Mouse (Mus musculus): ENCODE measurements around the gene Slc22a23. TPM values are rescaled to one million over a fixed set of nuclear protein-coding genes. Genes with fewer than 3 reads are reported as not detected.
"Not testable (repeated sequence)": the region's sequence is repeated elsewhere in the genome, so short reads cannot be mapped to it uniquely, and the experiment has no call there.

Slc22a23 gene
- total RNA-seq (2012; rRNA removed) (0.13 and 0.47 TPM in 2 replicates), total RNA-seq (2014; rRNA removed) (0.43 and 0.85 TPM in 2 replicates), polyA plus RNA-seq (2012; ENCODE audit: insufficient read length, low read depth) (0.50 and 1.3 TPM in 2 replicates)

DNA sequence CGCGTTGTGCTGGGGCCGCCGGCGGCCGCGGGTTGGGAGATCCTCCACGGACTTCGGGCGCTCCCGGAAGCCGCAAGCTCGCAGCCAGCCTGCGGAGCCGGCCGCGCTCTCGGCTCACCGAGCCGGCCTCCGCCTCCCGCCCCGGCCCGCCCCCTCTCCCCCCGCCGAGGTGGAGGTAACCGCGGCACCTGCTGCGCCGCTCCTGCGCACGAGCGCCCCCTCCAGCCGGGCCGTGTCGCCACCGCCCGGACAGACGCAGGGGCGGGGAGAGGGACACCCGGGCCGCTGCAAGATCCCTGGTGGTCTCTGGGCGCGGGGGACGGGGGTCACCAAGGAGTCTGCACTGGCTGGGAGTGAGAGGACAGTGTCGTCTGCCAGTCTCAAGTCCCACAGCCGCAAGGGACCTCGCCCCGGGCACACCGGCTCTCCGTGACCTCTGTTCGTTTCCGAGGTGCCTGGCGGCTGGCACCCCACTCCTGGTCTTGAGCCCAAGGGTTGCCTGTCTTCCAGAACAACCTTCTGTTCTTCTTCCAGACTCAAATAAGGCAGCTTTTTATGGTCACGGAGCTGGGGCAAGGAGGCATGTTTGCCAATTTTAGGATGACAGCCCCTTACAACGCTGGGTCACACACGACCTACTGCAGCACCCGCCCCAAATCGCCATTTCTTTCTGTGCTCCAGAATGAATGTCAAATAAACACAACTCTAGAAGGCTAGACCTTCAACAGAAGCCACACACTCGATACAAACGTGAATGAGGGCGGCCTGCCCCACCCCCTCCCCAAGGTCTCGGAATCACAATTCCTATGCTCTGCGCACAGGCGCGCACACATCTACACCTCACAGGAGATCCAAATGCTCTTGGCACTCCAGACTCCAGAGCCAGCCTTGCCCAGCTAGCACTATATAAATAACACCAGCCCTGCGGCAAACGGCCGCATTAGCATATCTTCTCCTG is at the start of gene Slc22a23:
Gene Slc22a23 (minus strand): TSS at position 55 of the 958 bp plus-strand sequence.
- TF ChIP-seq SMC3 (IDR thresholded peaks at IDR 0.05; ENCODE audit: low read depth, low read length) = peak; percentile 40
- peak; percentile 25; the same call in 1 of the 2 replicates for TF ChIP-seq BHLHE40 (IDR thresholded peaks at IDR 0.05; ENCODE audit: low read depth, low read length)
- 0 out of 2 replicates have a peak, but pooled peaks have one; percentile 48 for TF ChIP-seq ELF1 (IDR thresholded peaks at IDR 0.05; ENCODE audit: low read depth, low read length)
- no peak for TF ChIP-seq KAT2A (IDR thresholded peaks at IDR 0.05; ENCODE audit: insufficient replicate concordance, low read length)
- TF ChIP-seq ZMIZ1 (IDR thresholded peaks at IDR 0.05; ENCODE audit: low read depth, low read length) = no peak
- TF ChIP-seq RAD21 (IDR thresholded peaks at IDR 0.05; ENCODE audit: low read depth, low read length) = peak; percentile 15
- TF ChIP-seq MEF2A (IDR thresholded peaks at IDR 0.05; ENCODE audit: borderline replicate concordance, low read depth, low read length) = no peak
- no peak for TF ChIP-seq RCOR1 (conservative IDR thresholded peaks at IDR 0.05; ENCODE audit: low read depth, low read length)
- TF ChIP-seq ZNF384 (IDR thresholded peaks at IDR 0.05; ENCODE audit: low read depth, low read length) = no peak
- TF ChIP-seq CTCF (conservative IDR thresholded peaks at IDR 0.05 in 1 of 2, IDR thresholded peaks at IDR 0.05 in 1 of 2; ENCODE audit: low read depth in 2 of 2, low read length in 2 of 2) = peak in 1 of 2 experiments; percentile 62; a peak in 2 of 4 replicates
- Histone ChIP-seq H3K36me3 (replicated peaks in 1 of 2; ENCODE audit: control insufficient read depth in 1 of 2, insufficient read depth in 1 of 2, low read length in 1 of 2) (no peaks in the 10 kb centered on the region), H3K4me2 (ENCODE audit: insufficient read depth, low read depth, poor library complexity, severe bottlenecking) (peak within 1 kb of the TSS; percentile 85), H3K27me3 (replicated peaks) (peaks cover 13% of the 10 kb centered on the region), H3K27ac (ENCODE audit: insufficient read depth, low read depth) (no peak within 1 kb of the TSS), H3K9ac (ENCODE audit: insufficient read depth, low read depth) (0 out of 2 replicates have a peak within 1 kb of the TSS, but pooled peaks have one; percentile 27), H3K9me3 (replicated peaks; ENCODE audit: low read length) (no peaks in the 10 kb centered on the region), H3K79me2 (replicated peaks; ENCODE audit: control insufficient read depth, extremely low read depth, insufficient read depth, poor library complexity, severe bottlenecking) (no peaks in the 10 kb centered on the region), H3K4me3 (replicated peaks in 1 of 3; ENCODE audit: low read depth in 2 of 3, low read length in 2 of 3, poor library complexity in 1 of 3) (peak within 1 kb of the TSS in 2 of 3 experiments; percentile 60 to 64), H3K4me1 (ENCODE audit: control insufficient read depth in 1 of 2, insufficient read depth in 2 of 2) (peaks cover 5 to 10% of the 10 kb centered on the region in 2 experiments)
- dilution Hi-C loops (cut with MboI; ENCODE audit: extremely low pct_ligation_motif_present, extremely low pct_unique_long_range_greater_than_20kb, low sequenced_read_pairs) (no loop called here), in situ Hi-C loops (cut with MboI; ENCODE audit: low pct_ligation_motif_present, low pct_unique_long_range_greater_than_20kb, low sequenced_read_pairs) (no loop called here)
- peak; percentile 51 for DNase-seq (ENCODE audit: extremely low read depth)

DNA sequence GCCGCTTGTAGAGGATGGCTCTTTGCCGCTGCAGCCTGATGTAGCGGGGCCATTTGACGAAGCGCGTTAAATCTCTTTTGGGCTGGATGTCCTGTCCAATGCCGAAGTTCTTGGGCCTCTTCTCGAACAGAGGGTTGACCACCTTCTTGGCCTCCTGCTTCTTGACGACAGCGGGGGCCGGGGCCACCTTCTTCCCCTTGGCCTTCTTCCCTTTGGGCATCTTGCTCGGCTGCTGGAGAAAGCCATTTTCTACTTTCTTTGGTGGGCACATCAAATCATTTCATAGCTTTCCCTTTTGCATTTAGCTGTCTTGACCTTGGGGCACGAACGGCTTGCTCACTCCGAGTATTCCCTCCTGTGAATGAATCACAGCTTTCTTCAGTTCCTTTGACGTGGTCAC is 49.3 kb upstream of the Slc22a23 start:
- H3K36me3 ChIP-seq (replicated peaks in 1 of 2; ENCODE audit: control insufficient read depth in 1 of 2, insufficient read depth in 1 of 2, low read length in 1 of 2); H3K4me3 ChIP-seq (replicated peaks in 1 of 3; ENCODE audit: low read depth in 2 of 3, low read length in 2 of 3, poor library complexity in 1 of 3); H3K9ac ChIP-seq (ENCODE audit: insufficient read depth, low read depth); H3K27ac ChIP-seq (ENCODE audit: insufficient read depth, low read depth); dilution Hi-C loops (cut with MboI; ENCODE audit: extremely low pct_ligation_motif_present, extremely low pct_unique_long_range_greater_than_20kb, low sequenced_read_pairs); H3K27me3 ChIP-seq (replicated peaks); H3K4me2 ChIP-seq (ENCODE audit: insufficient read depth, low read depth, poor library complexity, severe bottlenecking); H3K79me2 ChIP-seq (replicated peaks; ENCODE audit: control insufficient read depth, extremely low read depth, insufficient read depth, poor library complexity, severe bottlenecking); DNase-seq (ENCODE audit: extremely low read depth); in situ Hi-C loops (cut with MboI; ENCODE audit: low pct_ligation_motif_present, low pct_unique_long_range_greater_than_20kb, low sequenced_read_pairs); H3K9me3 ChIP-seq (replicated peaks; ENCODE audit: low read length): not testable (repeated sequence)
- peaks cover 5 to 19% of the 10 kb centered on the region in 2 experiments; a peak in 3 of 4 replicates for H3K4me1 ChIP-seq (ENCODE audit: control insufficient read depth in 1 of 2, insufficient read depth in 2 of 2)

DNA sequence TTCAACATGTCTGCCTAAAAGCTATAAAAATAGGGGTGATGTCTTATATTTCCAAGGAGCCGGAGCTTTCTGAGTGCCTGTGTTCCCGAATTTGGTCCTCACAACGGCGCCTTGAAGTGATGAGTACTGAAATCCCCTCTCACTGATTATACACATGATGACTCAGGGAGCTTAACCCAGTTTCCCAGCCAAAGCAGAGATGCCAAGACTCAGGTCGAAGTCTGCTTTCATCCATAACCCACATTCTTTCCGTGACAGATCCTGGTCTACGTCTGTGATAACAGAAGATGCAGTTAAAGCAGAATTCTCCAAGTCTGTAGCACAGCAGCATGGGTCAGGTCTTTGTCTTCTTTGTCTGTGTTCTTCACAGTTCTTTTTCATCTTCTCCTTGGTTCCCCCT is 47.4 kb upstream of the Slc22a23 start:
- Histone ChIP-seq H3K79me2 (replicated peaks; ENCODE audit: control insufficient read depth, extremely low read depth, insufficient read depth, poor library complexity, severe bottlenecking) (no peaks in the 10 kb centered on the region), H3K36me3 (replicated peaks in 1 of 2; ENCODE audit: control insufficient read depth in 1 of 2, insufficient read depth in 1 of 2, low read length in 1 of 2) (no peaks in the 10 kb centered on the region), H3K4me1 (ENCODE audit: control insufficient read depth in 1 of 2, insufficient read depth in 2 of 2) (peaks cover 0 to 7% of the 10 kb centered on the region in 2 experiments; a peak in 1 of 4 replicates), H3K9ac (ENCODE audit: insufficient read depth, low read depth) (no peak overlapping the region), H3K9me3 (replicated peaks; ENCODE audit: low read length) (no peaks in the 10 kb centered on the region), H3K27ac (ENCODE audit: insufficient read depth, low read depth) (no peak overlapping the region), H3K4me2 (ENCODE audit: insufficient read depth, low read depth, poor library complexity, severe bottlenecking) (no peak overlapping the region), H3K27me3 (replicated peaks) (no peaks in the 10 kb centered on the region), H3K4me3 (replicated peaks in 1 of 3; ENCODE audit: low read depth in 2 of 3, low read length in 2 of 3, poor library complexity in 1 of 3) (no peak overlapping the region)
- DNase-seq (ENCODE audit: extremely low read depth) = no peak
- in situ Hi-C loops (cut with MboI; ENCODE audit: low pct_ligation_motif_present, low pct_unique_long_range_greater_than_20kb, low sequenced_read_pairs) (no loop called here), dilution Hi-C loops (cut with MboI; ENCODE audit: extremely low pct_ligation_motif_present, extremely low pct_unique_long_range_greater_than_20kb, low sequenced_read_pairs) (no loop called here)
- TF ChIP-seq ZMIZ1 (IDR thresholded peaks at IDR 0.05; ENCODE audit: low read depth, low read length) (no peak), MAZ (IDR thresholded peaks at IDR 0.05; ENCODE audit: low read depth, low read length) (no peak), PAX5 (IDR thresholded peaks at IDR 0.05; ENCODE audit: low read length) (no peak), CHD1 (IDR thresholded peaks at IDR 0.05; ENCODE audit: low read depth, low read length) (no peak), GABPA (IDR thresholded peaks at IDR 0.05; ENCODE audit: insufficient replicate concordance, low read depth, low read length) (no peak), SIN3A (IDR thresholded peaks at IDR 0.05; ENCODE audit: low read length) (no peak), EP300 (IDR thresholded peaks at IDR 0.05; ENCODE audit: low read length) (no peak), IRF4 (IDR thresholded peaks at IDR 0.05; ENCODE audit: low read depth, low read length) (no peak), MXI1 (IDR thresholded peaks at IDR 0.05; ENCODE audit: low read depth, low read length) (no peak), UBTF (IDR thresholded peaks at IDR 0.05; ENCODE audit: low read depth, low read length) (no peak), USF1 (IDR thresholded peaks at IDR 0.05; ENCODE audit: low read depth, low read length) (no peak), TCF12 (IDR thresholded peaks at IDR 0.05; ENCODE audit: low read depth, low read length) (no peak), RCOR1 (conservative IDR thresholded peaks at IDR 0.05; ENCODE audit: low read depth, low read length) (no peak), NELFE (IDR thresholded peaks at IDR 0.05; ENCODE audit: low read depth, low read length) (no peak), JUN (IDR thresholded peaks at IDR 0.05; ENCODE audit: insufficient read depth, low read depth, low read length) (no peak)
